Mouse (Mus musculus): Measurements from ENCODE around the gene Dnajc16.
A peak's percentile ranks its signal among the peaks of the same experiment; 100 is the strongest.

Dnajc16 gene

DNA sequence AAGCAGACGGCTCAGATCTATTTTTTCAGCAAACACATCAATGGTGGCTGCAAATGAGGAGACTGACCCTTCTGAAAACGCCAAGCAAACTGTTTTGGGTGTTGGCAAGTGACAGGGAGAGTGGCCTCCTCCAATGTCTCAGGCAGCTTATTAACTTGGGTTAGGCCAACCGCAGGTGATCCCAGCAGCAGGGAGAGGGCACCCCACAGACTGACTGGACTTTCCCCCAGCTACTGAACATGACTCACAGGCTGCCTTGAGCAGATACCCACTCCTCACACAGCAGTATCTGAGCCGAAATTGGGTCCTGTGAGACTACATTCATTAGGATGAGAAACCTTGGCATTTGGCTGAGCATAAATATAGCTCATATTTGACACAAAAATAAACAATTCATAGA is 29.8 kb downstream of the Dnajc16 start:
- no peak for DNase-seq

DNA sequence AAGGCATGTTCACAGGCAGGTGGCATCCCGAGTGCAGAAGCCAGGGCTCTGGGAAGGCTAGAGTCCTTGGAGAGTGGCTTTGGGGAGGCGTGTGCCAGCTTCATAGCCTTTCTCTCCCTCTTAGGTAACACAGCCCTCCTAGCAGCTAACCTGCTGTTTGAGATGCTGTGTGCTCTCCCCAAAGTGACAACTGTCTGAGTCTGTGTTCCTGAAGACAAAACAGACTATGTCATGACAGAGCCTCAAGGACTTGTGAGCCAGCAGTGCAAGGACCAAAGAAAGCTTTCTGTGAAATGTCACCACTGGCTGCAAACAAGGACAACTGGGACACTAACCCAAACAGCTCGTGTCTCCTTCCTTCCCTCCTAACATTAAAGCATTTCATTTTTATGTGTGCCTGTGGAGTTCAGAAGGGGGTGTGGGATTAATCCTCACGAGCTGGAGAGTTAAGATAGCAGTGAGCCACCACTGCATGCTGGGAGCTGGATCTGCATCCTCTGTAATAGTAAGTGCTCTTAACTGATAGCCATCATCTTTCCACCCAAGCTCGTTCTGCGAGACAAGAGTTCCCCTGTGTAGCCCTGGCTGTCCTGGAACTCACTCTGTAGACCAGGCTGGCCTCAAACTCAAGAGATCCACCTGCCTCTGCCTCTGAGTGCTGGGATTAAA is 31.7 kb downstream of the Dnajc16 start:
- no peak for DNase-seq

DNA sequence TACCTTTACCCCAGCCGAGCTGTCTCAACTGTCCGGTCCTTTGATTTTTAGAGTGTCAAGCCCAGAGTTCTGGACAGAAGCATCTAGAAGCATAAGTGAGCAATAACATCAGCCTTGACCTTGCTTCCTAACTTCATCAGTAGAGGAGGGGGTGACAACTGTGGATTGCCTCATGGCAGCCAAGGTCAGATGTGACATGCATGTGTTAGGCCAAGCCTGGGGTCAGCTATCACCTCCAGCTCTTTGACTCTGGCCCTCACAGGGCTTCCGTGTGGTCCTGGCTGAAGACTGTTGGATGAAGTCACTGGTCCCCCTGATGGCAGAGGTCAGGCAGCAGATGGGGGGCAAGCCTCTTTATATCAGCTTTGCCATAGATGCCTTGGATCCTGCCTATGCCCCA is 33.6 kb downstream of the Dnajc16 start:
- DNase-seq: no peak

DNA sequence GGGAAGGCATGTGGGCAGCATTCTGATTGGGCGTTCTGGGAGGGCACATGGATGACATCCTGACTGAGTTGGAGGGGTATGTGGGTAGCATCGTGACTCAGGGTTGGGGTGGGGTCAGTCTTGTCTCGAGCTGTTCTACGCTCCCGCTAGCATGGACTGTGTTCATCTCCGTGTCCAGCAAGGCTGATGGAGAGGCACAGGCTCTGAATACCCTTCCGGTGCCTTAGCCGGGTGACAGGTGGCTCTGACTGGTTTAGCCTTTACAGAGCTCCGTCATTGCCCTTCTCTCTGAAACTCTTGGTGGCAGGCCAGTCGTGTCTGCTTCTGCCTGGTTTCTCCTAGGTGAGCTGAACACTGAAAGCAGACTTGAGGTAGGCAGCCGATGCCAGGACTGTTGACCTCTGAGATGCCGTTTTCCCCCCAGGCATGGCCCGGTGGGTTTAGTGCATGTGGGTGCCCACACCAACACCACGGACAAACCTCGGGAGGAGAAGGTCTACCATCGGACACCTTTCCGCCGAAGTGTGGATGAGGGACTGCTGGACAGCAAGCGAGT is 35.3 kb downstream of the Dnajc16 start:
- no peak for DNase-seq

DNA sequence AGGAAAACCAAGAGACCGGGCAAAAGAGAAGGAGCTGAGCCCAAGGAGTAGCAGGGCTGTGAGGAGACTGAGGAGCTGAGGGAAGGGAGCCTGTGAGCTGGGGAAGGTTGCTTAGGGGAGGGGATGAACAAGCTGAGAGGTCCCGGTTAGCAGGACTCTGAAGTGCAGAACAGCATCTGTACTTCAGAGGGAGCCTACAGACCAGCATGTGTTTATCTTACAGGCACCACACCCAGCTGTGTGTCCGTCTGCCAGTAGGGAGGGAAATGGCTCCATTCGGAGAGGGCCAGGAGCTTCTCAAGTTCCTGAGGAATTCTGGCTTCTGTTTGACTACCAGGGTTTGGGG is 38.7 kb downstream of the Dnajc16 start:
- no peak for DNase-seq

DNA sequence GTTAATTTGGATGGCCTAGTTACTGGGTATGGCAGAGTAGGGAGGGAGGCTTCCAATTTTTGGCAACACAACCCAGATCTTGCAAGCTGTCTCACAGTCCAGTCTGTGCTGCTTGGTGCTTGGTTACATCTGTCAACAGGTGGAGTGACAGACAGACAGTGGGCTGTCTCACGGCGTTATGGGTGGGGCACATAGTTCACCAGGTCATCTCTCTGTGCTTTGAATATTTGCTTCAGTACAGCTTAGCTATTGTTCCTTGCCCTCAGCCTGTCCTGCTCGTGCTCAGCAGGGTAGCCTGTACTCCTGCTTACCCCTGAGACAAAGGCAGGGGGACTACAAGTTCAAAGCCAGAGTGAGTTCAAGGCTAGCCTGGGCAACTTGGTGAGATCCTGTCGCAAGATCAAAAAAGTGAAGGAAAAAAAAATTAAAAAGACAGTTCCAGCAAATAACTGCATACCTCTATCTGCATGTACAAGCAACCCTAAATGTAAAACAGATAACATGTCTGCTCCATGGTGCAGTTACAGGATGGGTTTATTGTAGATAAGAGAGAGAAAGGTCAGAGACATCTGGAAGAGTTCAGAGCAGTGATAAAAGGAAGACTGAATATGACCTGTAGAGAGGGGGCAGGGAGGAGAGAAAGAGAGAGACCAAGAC is 39.2 kb downstream of the Dnajc16 start:
- no peak for DNase-seq

DNA sequence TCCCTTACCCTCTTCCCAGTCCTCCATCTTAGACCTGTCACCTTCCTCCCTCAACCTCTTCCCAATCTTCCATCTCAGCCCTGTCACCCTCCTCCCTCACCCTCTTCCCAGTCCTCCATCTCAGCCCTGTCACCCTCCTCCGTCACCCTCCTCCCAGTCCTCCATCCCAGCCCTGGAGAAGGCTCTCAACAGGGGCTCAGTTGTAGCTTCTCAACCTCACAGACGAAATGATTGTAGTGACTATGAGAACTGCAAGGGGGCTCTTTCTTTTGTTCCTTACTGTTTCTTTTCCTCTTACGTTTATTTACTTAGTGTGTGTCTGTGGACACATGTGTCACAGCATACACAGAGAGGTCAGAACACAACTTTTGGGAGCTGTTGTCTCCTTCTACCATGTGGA is 39.9 kb downstream of the Dnajc16 start:
- DNase-seq: no peak

DNA sequence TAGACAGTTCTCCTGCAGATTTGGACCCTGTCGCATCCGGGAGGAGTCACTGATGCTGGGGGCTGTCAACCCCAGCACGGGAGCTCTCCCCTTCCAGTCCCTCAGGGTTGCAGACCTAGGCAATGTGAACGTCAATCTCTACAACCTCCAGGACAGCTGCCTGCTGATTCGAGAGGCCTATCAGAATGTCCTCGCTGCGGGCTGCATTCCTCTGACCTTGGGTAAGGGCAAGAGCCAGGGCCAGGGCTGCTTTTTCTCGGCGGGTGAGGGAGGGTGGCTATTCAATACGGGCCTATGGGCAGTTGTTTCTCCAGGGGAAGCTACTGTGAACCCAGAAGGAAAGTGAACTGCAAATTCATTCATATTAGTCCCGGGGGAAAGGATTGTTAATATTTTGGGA is 41.2 kb downstream of the Dnajc16 start:
- DNase-seq: no peak

DNA sequence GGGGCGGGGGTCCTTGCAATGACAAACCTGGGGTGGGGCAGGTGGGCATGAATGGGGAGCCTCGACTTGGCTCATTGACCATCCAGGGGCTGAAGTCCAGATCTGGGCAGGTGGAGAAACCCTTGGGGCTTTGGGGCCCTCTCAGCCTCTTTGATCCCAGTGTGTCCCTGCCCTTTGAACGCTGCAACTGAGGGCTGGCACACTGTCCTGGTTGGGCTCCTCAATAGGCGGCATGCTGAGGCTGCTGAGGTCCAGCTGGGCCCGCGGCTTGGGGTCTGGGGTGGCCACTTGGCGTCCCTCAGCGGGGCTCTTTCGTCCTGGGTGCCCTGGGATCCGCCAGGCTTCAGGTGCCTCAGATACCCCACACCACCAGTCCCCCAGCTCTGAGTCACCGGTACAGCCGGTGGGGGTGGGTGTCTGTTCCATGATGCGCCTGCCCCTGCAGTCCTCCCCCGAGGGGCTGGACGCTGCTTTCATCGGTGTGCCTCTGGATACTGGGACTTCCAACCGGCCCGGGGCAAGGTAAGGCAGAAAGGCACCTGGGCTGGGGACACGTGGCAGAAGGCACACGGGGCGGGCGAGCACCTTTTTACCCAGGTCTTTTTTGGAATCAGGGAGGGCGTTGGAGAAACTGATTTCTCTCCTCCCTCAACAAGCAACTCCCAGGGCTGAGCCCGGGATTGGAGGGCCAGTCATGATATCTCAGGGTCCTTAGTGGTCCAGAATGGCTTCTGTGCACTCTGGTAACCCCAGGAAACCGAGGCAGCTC is 44.0 kb downstream of the Dnajc16 start, which contains the start of gene Agmat:
Agmat (plus strand) TSS at position 95 of the 769 bp plus-strand sequence.
- DNase-seq: no peak

DNA sequence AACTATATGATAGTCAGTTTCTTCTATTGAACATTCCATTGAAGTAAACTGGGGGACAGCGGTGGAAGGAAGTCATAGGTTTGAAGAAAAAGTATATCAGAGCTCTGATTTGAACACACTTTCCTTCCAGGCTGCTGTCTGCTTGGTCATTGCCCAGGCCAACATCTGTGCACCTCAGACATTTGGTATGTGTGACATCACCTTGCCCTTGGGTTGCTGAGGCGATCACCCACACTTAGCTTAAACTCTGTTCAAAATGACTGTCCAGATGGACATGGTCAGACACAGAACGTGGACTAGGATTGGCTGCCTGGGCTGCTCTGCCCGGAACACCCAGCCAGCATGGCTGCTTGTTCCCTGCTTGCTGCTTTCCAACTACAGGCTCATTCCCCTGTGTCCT is 48.4 kb downstream of the Dnajc16 start:
- no peak for DNase-seq

DNA sequence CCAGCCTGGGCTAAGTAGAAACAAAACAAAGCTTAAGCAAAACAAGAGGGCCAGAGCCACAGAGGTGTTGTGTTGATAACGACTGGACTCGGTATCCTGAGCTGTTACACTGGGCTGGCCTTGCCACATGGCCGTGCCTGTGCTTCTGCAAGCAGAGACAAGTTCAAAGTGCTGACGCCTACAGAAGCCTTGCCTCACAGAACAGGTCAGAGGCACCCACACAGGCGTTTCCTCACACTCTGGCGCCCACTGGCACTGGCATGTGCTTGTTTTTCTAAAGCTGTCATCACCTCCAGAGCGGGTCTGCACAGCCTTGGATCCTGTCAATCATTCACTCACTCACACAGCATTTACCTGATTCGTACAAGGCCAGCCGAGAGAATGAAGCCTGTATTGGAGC is 48.9 kb downstream of the Dnajc16 start:
- DNase-seq: no peak

DNA sequence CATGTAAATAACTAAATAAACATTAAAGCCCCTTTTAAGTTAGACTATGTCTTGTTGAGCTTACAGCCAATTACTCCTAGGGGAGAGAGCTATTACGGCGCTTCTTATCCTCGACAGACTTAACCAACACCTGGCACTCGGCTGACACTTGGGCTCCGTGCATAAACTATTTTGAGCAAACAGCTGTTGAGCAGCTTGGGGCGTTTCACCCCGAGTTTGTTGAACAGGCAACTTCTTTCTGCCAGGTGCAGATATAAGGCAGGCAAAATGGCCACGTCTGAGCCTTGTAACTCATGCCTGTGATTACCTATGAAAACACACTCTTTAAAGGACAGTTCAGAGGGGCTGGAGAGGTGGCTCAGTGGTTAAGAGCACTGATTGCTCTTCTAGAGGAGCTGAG is 52.7 kb downstream of the Dnajc16 start:
- no peak for DNase-seq

DNA sequence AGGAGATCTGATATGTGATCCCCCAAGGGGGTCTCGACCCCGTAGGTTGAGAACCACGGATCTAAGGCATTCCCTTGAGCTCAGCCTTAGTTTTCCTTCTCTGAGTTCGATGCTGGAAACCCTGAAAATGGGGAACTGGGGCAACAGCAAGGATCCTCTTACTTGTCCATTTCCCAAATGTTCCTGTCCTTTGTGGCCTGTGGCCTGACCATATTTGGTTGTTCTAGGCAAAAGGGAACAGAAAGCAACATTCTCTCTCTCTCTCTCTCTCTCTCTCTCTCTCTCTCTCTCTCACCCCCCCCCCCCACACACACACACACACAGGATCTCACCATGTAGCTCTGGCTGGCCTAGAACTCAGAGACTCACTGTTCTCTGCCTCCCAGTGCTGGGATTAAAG is 53.9 kb downstream of the Dnajc16 start:
- DNase-seq: no peak

DNA sequence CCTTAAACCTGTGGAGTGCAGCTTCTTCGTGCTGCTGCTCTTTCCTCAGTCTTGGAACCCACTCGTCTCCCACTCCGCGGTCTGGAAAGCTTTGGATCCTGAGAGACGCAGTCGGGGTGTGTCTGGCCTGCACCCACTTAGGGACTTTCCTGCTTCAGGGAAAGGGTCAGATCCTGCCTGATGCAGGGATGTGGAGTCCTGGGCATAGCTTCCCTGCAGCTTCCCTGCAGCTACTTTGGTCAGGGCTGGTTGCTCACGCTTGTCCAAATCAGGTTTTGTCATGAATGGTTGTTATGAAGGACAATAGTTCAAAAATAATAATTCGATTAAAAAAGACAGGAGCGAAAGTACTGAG is 55.5 kb downstream of the Dnajc16 start:
- DNase-seq: no peak

DNA sequence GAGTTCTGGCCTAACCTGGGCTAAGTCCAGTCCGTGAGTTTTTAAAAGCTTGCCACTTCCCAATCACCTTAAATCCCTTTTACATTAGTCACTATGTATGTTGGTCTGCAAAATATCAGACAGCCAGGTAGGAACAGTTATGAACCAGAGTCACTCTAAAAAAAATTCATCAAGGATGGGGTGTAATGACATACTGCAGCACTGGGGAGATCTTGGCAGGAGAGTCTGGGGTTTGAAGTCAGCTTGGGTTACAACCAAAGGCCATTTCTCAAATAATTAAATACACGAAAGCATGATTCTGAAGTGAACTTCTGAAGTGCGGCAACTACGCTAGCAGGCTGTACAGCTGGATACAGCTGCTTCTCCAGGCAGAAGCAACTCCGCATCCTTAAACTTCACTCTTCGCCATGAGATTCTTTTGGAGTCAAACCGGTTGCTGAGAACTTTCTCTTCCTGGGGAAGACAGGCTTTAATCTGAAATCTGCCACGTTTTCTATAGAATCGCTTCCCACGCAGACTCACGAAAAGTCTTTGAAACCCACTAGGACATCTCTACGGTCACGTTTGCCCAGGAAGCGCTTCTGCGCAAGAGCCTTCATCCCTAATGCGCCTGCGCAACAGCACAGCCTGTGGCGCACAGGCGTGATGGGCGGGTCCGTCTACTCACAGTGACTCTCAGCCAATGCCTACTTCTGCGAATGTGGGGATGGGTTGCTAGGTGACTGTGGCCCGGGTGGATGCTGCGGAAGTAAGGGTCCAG is 56.1 kb downstream of the Dnajc16 start:
- peak; percentile 93 for DNase-seq

DNA sequence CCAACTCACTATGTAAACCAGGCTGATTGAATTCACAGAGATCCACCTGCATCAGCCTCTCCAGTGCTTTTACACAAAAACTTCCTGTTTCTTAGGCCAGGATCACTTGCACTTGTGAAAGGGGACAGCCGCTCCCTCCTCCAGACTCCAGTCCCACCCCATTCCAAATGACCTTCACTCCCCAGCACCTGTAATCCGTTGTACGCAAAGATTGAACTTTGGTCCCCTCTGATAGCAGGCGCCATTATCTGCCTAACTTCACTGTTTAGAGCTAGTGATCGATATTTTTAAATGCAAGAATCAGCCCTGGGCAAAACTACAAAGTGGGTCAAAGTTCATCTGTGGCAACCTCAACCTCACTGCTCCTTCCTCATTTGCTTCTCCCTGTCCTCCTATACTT is 59.0 kb downstream of the Dnajc16 start:
- DNase-seq: no peak

DNA sequence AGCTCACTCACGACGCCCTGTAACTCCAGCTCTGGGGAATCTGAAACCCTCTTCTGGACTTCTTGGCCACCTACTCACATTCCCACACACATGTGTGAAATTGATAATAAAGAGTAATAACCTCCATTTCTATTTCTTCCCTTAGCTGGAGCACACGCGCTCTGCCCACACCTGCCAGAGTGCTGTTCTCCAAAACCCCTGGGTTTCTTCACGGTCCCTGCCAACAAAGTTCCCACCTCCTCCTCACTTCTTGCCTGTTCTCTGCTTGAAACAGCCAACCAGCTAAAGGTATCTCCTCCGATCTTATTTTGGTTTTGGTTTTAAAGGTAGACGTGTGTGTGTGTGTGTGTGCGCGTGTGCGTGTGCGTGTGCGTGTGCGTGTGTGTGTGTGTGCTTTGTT is 60.3 kb downstream of the Dnajc16 start:
- no peak for DNase-seq

DNA sequence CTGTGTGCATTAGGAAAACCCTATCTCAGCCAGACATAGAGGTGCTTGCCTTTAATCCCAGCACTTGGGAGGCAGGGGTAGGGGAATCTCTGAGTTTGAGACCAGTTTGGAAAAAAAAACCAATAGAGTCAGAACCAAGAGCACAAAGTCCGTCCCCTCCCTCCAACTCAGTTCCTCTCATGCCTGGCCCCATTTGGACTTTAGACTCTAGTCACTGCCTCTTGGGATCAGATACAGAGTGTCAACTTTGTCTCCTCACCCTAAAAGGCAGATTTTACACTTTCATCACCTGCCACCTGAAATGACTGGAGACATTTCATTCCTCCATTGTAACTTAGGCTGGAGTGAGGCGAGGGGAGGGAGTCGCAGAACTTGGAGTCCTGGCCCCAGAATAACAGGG is 61.5 kb downstream of the Dnajc16 start:
- DNase-seq: no peak

DNA sequence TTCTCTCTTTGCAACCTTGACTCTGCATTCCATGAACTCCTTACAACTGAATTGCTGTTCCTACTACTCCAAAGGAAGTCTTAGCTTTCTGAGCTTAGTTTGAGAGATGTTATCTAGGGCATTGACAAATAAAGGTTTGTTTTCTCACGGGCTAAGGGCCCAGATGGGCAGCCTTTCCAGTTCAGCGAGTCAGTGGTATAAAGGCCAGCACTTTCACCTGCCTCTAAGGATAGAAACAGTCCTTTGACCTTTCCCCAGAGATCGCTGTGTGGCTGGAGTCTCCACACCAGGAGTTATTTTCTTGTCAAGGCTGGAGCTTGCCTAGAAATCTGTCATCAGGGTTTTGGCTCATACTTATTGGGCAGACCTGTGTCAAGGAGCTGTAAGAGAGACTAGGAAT is 65.0 kb downstream of the Dnajc16 start:
- DNase-seq: no peak

DNA sequence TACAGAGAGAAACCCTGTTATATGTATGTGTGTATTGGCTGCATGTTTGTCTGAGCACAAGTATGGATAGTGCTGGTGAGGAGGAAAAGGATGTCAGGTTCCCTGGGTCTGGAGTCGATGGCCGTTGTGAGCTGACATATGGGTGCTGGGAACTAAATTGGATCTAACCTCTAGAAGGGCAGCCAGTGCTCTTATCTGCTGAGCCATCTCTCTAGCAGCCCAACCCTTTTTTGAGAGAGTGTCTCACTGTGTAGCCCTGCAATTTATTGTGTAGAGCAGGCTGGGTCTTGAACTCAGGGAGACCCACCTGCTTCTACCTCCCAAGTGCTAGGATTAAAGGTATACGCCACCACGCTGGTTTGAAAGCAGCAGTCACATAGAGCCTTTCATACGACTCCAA is 65.5 kb downstream of the Dnajc16 start:
- no peak for DNase-seq

DNA sequence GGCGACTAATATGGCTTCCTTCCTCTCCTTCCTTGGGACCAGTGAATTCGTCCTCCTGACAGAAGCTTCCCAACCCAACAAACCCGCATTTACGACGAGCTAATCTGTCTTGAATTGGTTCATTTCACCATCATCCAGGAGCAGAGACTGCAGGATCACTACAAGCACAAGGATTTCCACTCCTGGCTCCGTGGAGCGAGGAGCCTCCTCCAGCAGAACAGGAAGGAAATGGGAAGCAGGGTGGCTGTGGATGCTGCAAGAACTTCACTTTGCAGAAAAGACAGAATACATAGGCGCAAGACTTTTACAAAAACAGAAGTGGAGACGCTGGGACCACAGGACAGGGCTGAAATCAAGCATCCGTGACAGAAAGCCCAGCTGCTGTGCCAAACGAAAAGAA is 66.1 kb downstream of the Dnajc16 start:
- DNase-seq: no peak

DNA sequence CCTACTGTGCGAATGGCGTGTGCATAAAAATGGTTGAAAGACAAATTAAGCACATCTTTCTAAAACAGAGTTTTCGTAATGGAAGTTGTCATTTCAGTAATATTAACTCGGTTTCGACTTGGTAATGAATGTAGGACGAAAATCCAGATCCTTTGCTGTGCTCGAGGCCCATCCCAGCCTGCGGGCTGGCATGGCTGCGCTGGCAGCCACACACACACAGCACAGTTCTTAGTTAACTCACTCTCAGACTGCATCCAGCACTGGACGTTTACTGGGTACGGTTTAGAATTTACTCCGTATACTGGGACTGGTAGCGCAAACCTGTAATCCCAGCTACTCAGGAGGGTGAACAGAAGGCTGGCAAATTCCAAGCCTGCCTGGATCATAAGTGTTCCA is 67.1 kb downstream of the Dnajc16 start:
- DNase-seq: no peak
